Mouse (Mus musculus) adrenal gland, postnatal 0 days (tissue): ENCODE measurements around the gene Olfr292. TPM values are rescaled to one million over a fixed set of nuclear protein-coding genes. Genes with fewer than 3 reads are reported as not detected.

Experiments used
- polyA plus RNA-seq: library from polyadenylated mRNA; unstranded; fragments of >200 nt; fragmentation: Nextera tagmentation; extraction: Ambion mirVana; gene quantifications from 2 replicates; pipeline ENCODE4 v1.2.1, GENCODE M21; 2015

Gene Olfr292
- polyA plus RNA-seq: not detected in 2 replicates

GRCm38 (mm10) chr7:86688030-86688429, at the start of gene Olfr292:
Gene Olfr292, plus strand, starts transcription at chr7:86688330.

GRCm38 (mm10) chr7:86648761-86649160, 39.4 kb upstream of the Olfr292 start, which contains the start of gene Olfr293:
Gene Olfr293, plus strand, starts transcription at chr7:86649061.

Other genes starting within 250 kb of the Olfr292 start
- gene Olfr299, start 228.4 kb upstream of the Olfr292 start, polyA plus RNA-seq: not detected in 2 replicates
- not detected in 2 replicates for gene Olfr298, start 195.8 kb upstream of the Olfr292 start, polyA plus RNA-seq
- gene Olfr297, start 168.4 kb upstream of the Olfr292 start, polyA plus RNA-seq: not detected in 2 replicates
- gene Olfr295, start 104.5 kb upstream of the Olfr292 start, polyA plus RNA-seq: not detected in 2 replicates
- gene Olfr294, start 71.7 kb upstream of the Olfr292 start, polyA plus RNA-seq: not detected in 2 replicates
- gene Olfr293, start 39.3 kb upstream of the Olfr292 start, polyA plus RNA-seq: not detected in 2 replicates
- gene Folh1, start 87.6 kb downstream of the Olfr292 start, polyA plus RNA-seq: 7.0 and 12.5 TPM in 2 replicates
- gene Vmn2r77, start 106.7 kb downstream of the Olfr292 start, polyA plus RNA-seq: not detected in 2 replicates
- gene Vmn2r78, start 226.8 kb downstream of the Olfr292 start, polyA plus RNA-seq: 0.09 TPM in 1 of 2 replicates, not detected in the other